Mouse (Mus musculus): ENCODE data around the gene Trim59. TPM values are rescaled to one million over a fixed set of nuclear protein-coding genes. Genes with fewer than 3 reads are reported as not detected.
A peak's percentile ranks its signal among the peaks of the same experiment; 100 is the strongest.

Gene Trim59
- polyA plus RNA-seq, 1 experiment = 1.7 TPM

DNA sequence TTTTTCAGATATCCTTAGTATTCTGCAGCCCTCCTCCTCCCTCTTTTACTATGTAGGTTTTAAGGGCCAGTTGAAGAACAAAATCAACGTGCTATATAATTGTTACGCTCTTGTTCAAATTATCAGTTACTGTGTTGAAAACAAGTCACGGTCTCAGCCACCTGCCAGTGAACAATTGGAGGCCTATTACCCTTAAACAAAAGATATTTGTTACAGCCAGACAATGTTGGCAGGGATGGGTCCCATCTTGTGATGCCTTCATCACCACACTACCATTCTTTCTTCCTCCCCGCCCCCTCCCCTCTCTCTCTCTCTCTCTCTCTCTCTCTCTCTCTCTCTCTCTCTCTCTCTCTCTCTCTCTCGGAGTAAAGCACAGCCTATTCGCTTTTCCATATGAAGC, 4.5 kb upstream of the Trim59 start:
- TF ChIP-seq CTCF (IDR thresholded peaks at IDR 0.05; ENCODE audit: extremely low read depth, insufficient read length, insufficient replicate concordance, low read depth, low read length) = no peak
- no peak for TF ChIP-seq POLR2A (IDR thresholded peaks at IDR 0.05; ENCODE audit: low read depth, low read length)
- Histone ChIP-seq H3K27me3 (ENCODE audit: control insufficient read depth, insufficient read depth, low read length) (no peaks in the 10 kb centered on the region), H3K4me3 (ENCODE audit: low read depth, low read length) (no peak overlapping the region), H3K4me1 (ENCODE audit: control insufficient read depth, insufficient read depth, insufficient read length, low read length) (no peaks in the 10 kb centered on the region), H3K36me3 (ENCODE audit: control insufficient read depth, insufficient read depth, low read length) (no peaks in the 10 kb centered on the region), H3K27ac (ENCODE audit: insufficient read depth, low read depth, low read length) (no peak overlapping the region)
- WGBS = 68% methylated on average over 6 of the region's 6 CpGs

DNA sequence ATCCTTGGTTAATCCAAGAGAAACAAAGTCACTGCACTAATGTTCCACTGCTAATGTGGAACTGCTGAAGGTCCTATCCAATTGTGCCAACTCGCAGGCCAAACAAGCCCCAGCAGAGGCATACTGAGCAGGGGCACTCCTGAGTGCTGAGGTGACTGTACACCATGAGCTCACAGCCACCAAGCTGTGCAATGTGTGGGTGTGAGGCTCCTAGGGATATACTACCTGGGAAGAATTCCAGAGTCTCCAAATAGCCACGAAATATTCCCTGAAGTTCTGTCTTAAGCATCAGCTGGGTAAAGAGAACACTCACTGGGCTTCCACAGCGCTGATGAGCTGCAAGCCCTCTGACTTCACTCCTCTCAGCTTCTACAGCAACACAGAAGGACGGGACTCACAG, 3.1 kb upstream of the Trim59 start:
- Histone ChIP-seq H3K4me1 (ENCODE audit: control insufficient read depth, insufficient read depth, insufficient read length, low read length) (no peaks in the 10 kb centered on the region), H3K27ac (ENCODE audit: insufficient read depth, low read depth, low read length) (no peak overlapping the region), H3K36me3 (ENCODE audit: control insufficient read depth, insufficient read depth, low read length) (no peaks in the 10 kb centered on the region), H3K4me3 (ENCODE audit: low read depth, low read length) (no peak overlapping the region), H3K27me3 (ENCODE audit: control insufficient read depth, insufficient read depth, low read length) (no peaks in the 10 kb centered on the region)
- TF ChIP-seq CTCF (IDR thresholded peaks at IDR 0.05; ENCODE audit: extremely low read depth, insufficient read length, insufficient replicate concordance, low read depth, low read length) (no peak), POLR2A (IDR thresholded peaks at IDR 0.05; ENCODE audit: low read depth, low read length) (no peak)
- 97% methylated on average over 4 of the region's 4 CpGs for WGBS

- H3K36me3 ChIP-seq (ENCODE audit: control insufficient read depth, insufficient read depth, low read length) = no peaks in the 10 kb centered on the region
- H3K27me3 ChIP-seq (ENCODE audit: control insufficient read depth, insufficient read depth, low read length) = no peaks in the 10 kb centered on the region
- H3K4me1 ChIP-seq (ENCODE audit: control insufficient read depth, insufficient read depth, insufficient read length, low read length) = no peaks in the 10 kb centered on the region
- WGBS = 86% methylated on average over 4 of the region's 4 CpGs
- no peak for TF ChIP-seq POLR2A (IDR thresholded peaks at IDR 0.05; ENCODE audit: low read depth, low read length)
- no peak for TF ChIP-seq CTCF (IDR thresholded peaks at IDR 0.05; ENCODE audit: extremely low read depth, insufficient read length, insufficient replicate concordance, low read depth, low read length)
- H3K27ac ChIP-seq (ENCODE audit: insufficient read depth, low read depth, low read length) = no peak overlapping the region
- no peak overlapping the region for H3K4me3 ChIP-seq (ENCODE audit: low read depth, low read length)
Observed at GRCm38 (mm10) chr3:69046509-69046908, 2.0 kb upstream of the Trim59 start.

DNA sequence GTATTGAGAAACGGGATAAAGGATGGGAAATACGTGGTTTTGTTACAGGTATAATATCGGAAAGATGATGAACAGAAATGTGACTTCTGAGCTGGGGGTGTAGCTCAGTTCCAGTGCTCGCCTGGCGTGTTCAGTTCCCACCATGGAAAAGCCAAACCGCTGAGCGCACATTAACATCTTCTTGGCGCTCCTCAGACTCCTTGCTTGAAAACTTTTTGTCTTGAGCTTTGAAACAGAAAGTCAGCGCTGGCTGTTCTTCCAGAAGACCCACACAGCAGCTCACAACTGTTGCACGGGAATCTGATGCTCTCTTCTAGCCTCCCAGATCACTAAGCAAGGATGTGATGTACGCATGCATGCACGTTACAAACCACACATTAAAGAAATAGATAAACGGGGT, 1.2 kb upstream of the Trim59 start:
- Histone ChIP-seq H3K4me1 (ENCODE audit: control insufficient read depth, insufficient read depth, insufficient read length, low read length) (no peaks in the 10 kb centered on the region), H3K27ac (ENCODE audit: insufficient read depth, low read depth, low read length) (no peak overlapping the region), H3K36me3 (ENCODE audit: control insufficient read depth, insufficient read depth, low read length) (no peaks in the 10 kb centered on the region), H3K27me3 (ENCODE audit: control insufficient read depth, insufficient read depth, low read length) (no peaks in the 10 kb centered on the region), H3K4me3 (ENCODE audit: low read depth, low read length) (peak overlapping the region; percentile 4)
- TF ChIP-seq POLR2A (IDR thresholded peaks at IDR 0.05; ENCODE audit: low read depth, low read length) (no peak), CTCF (IDR thresholded peaks at IDR 0.05; ENCODE audit: extremely low read depth, insufficient read length, insufficient replicate concordance, low read depth, low read length) (no peak)
- 29% methylated on average over 13 of the region's 13 CpGs for WGBS

DNA sequence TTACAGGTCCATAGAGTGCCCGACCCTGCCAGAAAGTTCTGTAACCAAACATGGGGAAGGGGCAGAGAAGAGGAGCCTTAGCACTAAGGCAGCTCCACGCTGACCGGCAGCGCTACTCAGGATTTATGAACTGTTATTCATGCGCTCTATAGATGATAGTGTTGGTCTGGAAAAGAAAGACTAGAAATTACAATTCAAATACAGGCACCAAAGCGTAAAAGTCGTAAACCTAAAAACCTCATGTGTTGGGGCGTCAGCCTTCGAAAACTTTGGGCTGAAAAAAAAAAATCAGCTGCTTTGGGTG, 797 bp upstream of the Trim59 start:
- Histone ChIP-seq H3K4me3 (ENCODE audit: low read depth, low read length) (peak overlapping the region; percentile 89), H3K4me1 (ENCODE audit: control insufficient read depth, insufficient read depth, insufficient read length, low read length) (no peaks in the 10 kb centered on the region), H3K27me3 (ENCODE audit: control insufficient read depth, insufficient read depth, low read length) (no peaks in the 10 kb centered on the region), H3K27ac (ENCODE audit: insufficient read depth, low read depth, low read length) (peak overlapping the region; percentile 26), H3K36me3 (ENCODE audit: control insufficient read depth, insufficient read depth, low read length) (no peaks in the 10 kb centered on the region; the same call in 1 of the 2 replicates)
- TF ChIP-seq CTCF (IDR thresholded peaks at IDR 0.05; ENCODE audit: extremely low read depth, insufficient read length, insufficient replicate concordance, low read depth, low read length) = no peak
- no peak for TF ChIP-seq POLR2A (IDR thresholded peaks at IDR 0.05; ENCODE audit: low read depth, low read length)
- 3% methylated on average over 9 of the region's 9 CpGs for WGBS

DNA sequence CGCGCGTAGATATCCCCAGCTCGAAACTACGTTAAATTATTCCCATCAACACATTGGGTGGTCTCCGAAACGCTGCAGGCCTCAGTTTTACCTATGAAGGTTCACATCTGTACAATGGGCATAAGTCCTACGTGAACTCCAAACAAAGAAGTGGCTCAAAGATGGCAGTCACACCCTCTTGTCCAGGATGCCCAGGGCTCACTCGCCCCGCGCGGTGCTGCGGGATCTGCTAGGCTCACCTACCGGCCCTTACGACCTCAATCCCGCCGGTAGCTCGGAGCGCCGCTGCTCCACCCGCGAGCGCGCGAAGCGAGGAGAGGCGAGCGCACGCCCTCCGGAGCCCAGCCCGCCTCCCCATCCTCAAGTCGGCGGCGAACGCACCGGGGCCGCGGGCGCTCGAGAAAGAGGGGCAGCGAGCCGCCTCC, 376 bp downstream of the Trim59 start:
- H3K27ac ChIP-seq (ENCODE audit: insufficient read depth, low read depth, low read length) = peak overlapping the region; percentile 63
- under 1% methylated on average over 42 of the region's 42 CpGs for WGBS
- H3K4me1 ChIP-seq (ENCODE audit: control insufficient read depth, insufficient read depth, insufficient read length, low read length) = no peaks in the 10 kb centered on the region

DNA sequence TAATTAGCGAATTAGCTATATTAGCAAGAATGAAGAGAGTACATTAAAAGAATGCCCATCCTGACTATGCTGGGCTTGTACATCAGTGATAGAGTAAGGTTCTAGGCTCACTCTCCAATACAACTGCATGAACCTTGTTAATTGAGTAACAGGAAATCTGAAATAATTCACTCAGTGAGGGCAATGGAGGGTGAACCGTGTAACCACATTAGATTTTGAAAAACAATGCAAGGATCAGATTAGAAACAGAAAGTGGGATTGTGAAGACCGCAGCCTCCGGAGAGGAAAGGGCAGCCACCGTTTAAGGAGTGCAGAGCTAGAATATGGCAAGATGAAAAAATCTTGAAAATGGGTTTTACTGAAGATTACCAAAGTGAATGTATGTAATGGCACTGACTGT, 3.3 kb downstream of the Trim59 start:
- H3K4me1 ChIP-seq (ENCODE audit: control insufficient read depth, insufficient read depth, insufficient read length, low read length) = no peaks in the 10 kb centered on the region
- peaks cover 7% of the 10 kb centered on the region for H3K36me3 ChIP-seq (ENCODE audit: control insufficient read depth, insufficient read depth, low read length)
- no peaks in the 10 kb centered on the region for H3K27me3 ChIP-seq (ENCODE audit: control insufficient read depth, insufficient read depth, low read length)
- H3K27ac ChIP-seq (ENCODE audit: insufficient read depth, low read depth, low read length) = no peak overlapping the region
- 41% methylated on average over 5 of the region's 5 CpGs for WGBS
- H3K4me3 ChIP-seq (ENCODE audit: low read depth, low read length) = no peak overlapping the region
- no peak for TF ChIP-seq POLR2A (IDR thresholded peaks at IDR 0.05; ENCODE audit: low read depth, low read length)

More for the DNA sequence above, 376 bp downstream of the Trim59 start:
- TF ChIP-seq POLR2A (IDR thresholded peaks at IDR 0.05; ENCODE audit: low read depth, low read length) = no peak
- no peak for TF ChIP-seq CTCF (IDR thresholded peaks at IDR 0.05; ENCODE audit: extremely low read depth, insufficient read length, insufficient replicate concordance, low read depth, low read length)
- H3K27me3 ChIP-seq (ENCODE audit: control insufficient read depth, insufficient read depth, low read length) = no peaks in the 10 kb centered on the region
- peak overlapping the region; percentile 89 for H3K4me3 ChIP-seq (ENCODE audit: low read depth, low read length)
- peaks cover 2% of the 10 kb centered on the region; the same call in 1 of the 2 replicates for H3K36me3 ChIP-seq (ENCODE audit: control insufficient read depth, insufficient read depth, low read length)

- Histone ChIP-seq H3K27me3 (ENCODE audit: control insufficient read depth, insufficient read depth, low read length) (no peaks in the 10 kb centered on the region), H3K4me3 (ENCODE audit: low read depth, low read length) (no peak overlapping the region), H3K36me3 (ENCODE audit: control insufficient read depth, insufficient read depth, low read length) (peaks cover 10% of the 10 kb centered on the region), H3K27ac (ENCODE audit: insufficient read depth, low read depth, low read length) (no peak overlapping the region; the same call in 1 of the 2 replicates), H3K4me1 (ENCODE audit: control insufficient read depth, insufficient read depth, insufficient read length, low read length) (no peaks in the 10 kb centered on the region)
- no peak for TF ChIP-seq POLR2A (IDR thresholded peaks at IDR 0.05; ENCODE audit: low read depth, low read length)
- TF ChIP-seq CTCF (IDR thresholded peaks at IDR 0.05; ENCODE audit: extremely low read depth, insufficient read length, insufficient replicate concordance, low read depth, low read length) = no peak
- WGBS = 94% methylated on average over 2 of the region's 2 CpGs
Observed at GRCm38 (mm10) chr3:69040105-69040504, 4.5 kb downstream of the Trim59 start.
